Mouse (Mus musculus) frontal cortex, postnatal 25 days (tissue): Measurements from ENCODE around the gene Gad2.
"Not testable (repeated sequence)": the region's sequence is repeated elsewhere in the genome, so short reads cannot be mapped to it uniquely, and the experiment has no call there.

Experiments used
- DNase-seq, 2 experiments: peaks; one replicate each; pipeline ENCODE4 v3.0.0; 2022; ENCODE audit warnings: low spot score in 2 of 2

The Gad2 gene

GRCm38 (mm10) chr2:22621828-22622731 lies at the start of gene Gad2:
Gene Gad2, plus strand, starts transcription at chr2:22622205.
- DNase-seq: peak in 1 of 2 experiments; percentile 25

DNA sequence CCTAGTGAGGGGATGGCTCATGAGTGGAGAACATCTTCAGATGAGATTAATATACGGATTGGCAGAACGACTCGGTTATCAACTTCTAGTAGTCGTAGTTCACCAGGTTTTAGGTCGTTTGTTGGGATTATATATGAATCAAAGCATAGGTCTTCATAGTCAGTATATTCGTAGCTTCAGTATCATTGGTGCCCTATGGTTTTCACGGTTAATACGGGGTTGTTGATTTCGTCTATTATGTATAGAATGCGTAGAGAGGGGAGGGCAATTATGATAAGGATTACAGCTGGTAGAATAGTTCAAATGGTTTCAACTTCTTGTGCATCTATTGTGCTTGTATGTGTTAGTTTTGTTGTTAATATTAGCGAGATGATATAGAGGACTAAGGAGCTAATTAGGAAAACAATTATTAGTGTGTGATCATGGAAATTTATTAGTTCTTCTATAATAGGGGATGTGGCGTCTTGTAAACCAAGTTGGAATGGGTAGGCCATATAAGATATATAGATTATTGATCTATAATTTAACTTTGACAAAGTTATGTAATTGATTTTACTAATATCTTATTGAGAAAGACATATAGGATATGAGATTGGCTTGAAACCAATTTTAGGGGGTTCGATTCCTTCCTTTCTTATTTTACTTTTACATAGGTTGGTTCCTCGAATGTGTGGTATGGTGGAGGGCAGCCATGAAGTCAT lies 34.4 kb upstream of the Gad2 start:
- DNase-seq: not testable (repeated sequence)

- not testable (repeated sequence) for DNase-seq
Observed at GRCm38 (mm10) chr2:22588170-22588541, 33.8 kb upstream of the Gad2 start.

DNA sequence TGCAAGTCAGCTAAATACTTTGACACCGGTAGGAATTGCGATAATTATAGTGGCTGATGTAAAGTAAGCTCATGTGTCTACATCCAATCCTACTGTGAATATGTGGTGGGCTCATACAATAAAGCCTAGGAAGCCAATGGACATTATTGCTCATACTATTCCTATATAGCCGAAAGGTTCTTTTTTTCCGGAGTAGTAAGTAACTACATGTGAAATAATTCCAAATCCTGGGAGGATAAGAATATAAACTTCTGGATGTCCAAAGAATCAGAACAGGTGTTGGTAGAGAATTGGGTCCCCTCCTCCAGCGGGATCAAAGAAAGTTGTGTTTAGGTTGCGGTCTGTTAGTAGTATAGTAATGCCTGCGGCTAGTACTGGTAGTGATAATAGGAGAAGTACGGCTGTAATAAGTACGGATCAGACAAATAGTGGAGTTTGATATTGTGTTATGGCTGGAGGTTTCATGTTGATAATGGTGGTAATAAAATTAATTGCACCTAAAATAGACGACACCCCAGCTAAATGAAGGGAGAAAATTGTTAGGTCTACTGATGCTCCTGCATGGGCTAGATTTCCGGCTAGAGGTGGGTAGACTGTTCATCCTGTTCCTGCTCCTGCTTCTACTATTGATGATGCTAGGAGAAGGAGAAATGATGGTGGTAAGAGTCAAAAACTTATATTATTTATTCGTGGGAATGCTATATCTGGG lies 33.2 kb upstream of the Gad2 start:
- not testable (repeated sequence) for DNase-seq

- not testable (repeated sequence) for DNase-seq
Observed at GRCm38 (mm10) chr2:22589382-22590205, 32.4 kb upstream of the Gad2 start.

- no peak for DNase-seq
Observed at GRCm38 (mm10) chr2:22590206-22590490, 31.9 kb upstream of the Gad2 start.

- DNase-seq: no peak
Observed at GRCm38 (mm10) chr2:22617951-22618350, 4.1 kb upstream of the Gad2 start.

DNA sequence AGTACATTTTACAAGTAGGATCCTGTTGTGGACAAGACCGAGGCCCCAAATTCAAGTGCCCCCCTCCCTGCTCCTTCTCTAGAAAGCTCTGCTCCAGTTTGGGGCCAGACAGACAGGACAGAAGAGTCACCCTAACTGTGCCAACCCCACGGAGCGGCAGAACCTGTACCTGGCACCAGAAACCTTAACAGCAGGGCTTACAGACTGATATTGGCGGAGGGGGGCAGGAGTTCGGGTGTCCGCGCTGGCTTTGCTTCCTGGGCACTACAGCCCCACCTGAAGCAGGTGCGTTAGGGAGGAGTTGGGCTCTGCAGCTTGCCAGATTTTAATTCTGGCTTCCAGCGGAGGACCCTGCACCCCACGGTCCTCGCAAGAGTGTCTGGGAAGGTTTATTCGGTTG lies 2.6 kb upstream of the Gad2 start:
- no peak for DNase-seq

DNA sequence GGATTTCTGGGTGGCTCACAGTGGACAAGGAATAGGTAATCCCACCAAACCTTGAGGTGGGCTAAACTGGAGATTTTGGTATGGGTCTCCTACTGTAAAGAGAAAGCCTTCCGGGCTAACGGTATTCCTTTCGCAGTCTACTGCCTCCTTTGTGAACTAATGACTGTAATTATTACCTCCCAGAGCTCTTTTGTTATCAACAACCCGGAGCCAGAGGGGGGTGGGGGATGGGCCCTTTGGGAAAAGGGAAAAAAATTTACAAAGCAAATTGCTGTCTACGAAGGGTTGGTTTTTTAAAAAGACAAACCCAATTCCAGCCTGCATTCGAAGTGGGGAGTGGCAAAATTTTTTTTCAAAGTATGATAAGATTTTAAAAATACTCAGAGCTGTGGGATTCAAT lies 2.0 kb upstream of the Gad2 start:
- no peak for DNase-seq

GRCm38 (mm10) chr2:22620534-22620933 lies 1.5 kb upstream of the Gad2 start:
- no peak for DNase-seq

DNA sequence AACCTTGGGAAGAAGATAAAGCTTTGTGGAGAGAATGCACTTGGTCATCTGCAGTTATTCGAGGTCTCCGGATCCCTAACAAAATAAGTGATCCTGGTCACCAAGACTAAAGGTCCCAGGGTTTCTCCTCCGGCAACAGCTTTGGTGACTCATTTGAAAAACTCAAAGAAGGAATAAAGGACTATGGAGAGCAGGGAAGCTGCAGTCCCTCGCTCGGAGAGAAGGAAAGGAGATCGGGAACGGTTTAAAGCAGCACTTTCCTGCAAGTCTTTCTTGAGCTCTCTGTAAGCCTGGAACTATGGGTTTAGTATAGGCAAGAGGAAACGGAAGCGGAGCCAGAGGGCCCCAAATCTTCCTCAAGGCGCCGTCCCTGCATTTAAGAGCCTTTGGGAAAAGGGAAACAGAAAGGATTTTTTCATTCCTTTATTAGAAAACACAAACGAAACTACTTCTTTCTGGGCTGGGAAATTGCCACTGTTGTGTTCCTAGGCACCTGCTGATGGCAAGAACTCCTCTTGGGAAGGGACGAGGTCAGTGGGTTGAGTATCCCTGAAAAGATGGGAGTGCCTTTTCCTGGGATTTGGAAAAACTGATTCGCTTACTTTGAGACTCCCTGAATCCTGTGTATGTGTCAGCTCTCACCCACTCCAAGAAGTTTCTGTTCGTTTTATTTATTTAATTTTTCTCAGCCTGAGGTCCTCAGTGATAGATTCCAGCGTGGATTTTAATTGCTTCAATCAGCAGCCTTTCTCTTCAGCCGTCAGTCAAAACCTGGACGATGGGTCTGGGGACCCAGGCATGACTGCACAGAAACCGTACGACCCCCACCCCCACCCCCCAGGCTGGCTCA lies 802 bp upstream of the Gad2 start:
- no peak for DNase-seq

DNA sequence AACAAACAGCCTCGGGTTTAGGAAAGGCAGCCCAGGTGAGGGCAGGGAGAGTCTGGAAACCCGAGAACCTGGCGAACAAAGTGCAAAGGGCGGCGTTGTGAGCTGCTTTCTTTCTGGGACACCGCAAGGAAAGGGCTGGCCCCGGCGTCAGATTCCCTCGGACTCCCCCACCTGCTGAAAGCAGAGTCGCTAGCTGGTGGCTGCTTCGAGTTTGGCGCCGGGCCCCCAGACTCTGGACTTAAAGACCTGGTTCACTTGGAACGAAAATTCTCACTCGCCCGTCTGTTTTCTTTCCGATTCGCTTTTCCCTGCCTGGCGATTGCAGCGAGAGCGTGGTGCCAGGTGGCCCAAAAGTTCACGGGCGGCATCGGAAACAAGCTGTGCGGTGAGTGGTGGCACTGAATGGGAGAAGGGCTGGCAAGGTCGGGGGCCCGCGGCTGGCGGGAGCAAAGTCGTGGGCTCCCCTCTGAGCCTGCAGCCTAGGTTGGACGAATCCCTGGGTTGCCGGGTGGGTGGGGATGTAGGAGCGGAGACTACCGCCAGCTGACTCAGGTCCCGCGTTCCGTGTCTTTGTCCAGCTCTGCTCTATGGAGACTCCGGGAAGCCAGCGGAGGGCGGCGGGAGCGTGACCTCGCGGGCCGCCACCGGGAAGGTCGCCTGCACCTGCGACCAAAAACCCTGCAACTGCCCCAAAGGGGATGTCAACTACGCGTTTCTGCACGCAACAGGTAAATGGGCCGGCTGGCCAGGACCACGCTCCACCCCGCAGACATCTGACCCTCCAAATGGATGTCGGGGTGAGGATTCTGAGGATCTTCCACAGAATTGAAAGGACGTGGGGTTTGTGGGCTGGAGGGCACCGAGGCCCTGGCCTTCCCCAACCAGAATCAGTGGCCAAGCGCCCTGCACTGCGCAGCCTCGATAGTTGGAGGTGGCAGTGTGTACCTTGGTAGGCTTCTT lies 1.4 kb downstream of the Gad2 start:
- DNase-seq: no peak

DNA sequence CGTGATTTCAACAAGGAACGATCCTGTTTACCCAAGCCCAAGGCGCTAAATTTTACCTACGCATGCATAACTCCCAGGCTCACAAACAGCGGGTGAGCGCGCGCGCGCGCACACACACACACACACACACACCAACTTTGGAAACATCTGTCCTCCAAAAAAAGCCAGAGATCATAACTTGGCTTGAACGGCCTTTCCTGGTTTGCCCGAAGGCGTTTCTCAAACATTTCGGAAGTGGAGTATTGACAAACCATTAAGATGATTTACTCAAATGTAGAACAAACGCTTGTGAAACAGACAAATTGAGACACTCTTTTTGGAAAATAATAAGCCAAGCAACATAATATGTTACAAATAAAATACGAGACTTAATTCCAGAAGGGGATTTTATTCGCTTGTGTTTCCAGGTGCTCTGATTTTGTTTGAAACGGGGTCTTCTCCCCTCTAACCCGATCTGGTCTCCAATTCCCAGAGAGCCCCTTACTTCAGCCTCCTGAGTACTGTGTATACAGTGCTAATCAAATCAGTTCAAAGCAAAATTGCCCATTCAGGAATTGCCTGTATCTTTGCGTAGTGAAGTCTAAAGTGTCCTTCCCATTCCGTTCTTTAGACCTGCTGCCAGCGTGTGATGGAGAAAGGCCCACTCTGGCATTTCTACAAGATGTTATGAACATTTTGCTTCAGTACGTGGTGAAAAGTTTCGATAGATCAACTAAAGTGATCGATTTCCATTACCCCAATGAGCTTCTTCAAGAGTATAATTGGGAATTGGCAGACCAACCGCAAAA lies 2.4 kb downstream of the Gad2 start:
- no peak for DNase-seq

- no peak for DNase-seq
Observed at GRCm38 (mm10) chr2:22625096-22625960, 3.3 kb downstream of the Gad2 start.

GRCm38 (mm10) chr2:22627147-22627666 lies 5.2 kb downstream of the Gad2 start:
- DNase-seq: no peak

- DNase-seq: no peak
Observed at GRCm38 (mm10) chr2:22627819-22628432, 5.9 kb downstream of the Gad2 start.

DNA sequence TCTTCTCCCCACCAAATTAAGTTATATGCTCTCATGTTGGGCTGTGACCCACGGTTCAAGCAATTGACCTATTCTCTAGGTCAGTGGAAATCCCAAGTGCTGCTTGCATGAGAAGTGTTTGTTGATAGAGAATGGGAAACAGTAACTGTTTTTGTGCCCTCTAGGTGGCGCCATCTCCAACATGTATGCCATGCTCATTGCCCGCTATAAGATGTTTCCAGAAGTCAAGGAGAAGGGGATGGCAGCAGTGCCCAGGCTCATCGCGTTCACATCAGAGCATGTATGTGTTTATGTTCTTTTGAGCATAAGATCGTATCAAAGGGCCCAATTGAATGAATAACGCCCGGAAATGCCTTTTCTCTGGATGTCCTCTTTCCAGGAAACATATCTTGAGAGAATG lies 12.8 kb downstream of the Gad2 start:
- no peak for DNase-seq
